Mouse (Mus musculus): ENCODE data around the gene Snd1. TPM values are rescaled to one million over a fixed set of nuclear protein-coding genes. Genes with fewer than 3 reads are reported as not detected.
"Not testable (repeated sequence)": the region's sequence is repeated elsewhere in the genome, so short reads cannot be mapped to it uniquely, and the experiment has no call there.

Gene Snd1
- polyA plus RNA-seq, 1 experiment from 2014 or later, result 110 TPM

DNA sequence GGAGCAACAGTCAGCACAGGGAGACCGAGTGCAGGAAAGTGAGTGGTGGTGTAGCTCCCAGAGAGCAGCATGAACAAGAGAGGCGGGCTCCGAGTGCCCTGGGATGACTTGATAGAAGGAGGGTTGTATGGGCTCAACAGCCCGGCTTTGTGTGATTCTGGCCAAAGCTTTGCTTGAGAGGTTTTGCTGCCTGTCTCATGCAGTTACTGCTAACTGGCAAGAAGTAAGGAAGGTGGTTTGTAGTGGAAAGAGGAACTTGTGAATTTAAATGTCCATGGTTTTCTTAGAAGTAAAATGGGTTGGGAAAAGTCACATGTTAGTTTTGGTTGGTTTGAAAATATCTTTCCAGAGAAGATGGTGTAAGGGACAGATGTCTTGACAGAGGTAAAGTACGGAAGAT is 15.7 kb downstream of the Snd1 start:
- no peak overlapping the region for H3K27ac ChIP-seq (replicated peaks)
- H3K27me3 ChIP-seq (ENCODE audit: low read depth, poor library complexity, severe bottlenecking), result no peaks in the 10 kb centered on the region
- no peak for DNase-seq (ENCODE audit: low spot score)
- no peaks in the 10 kb centered on the region for H3K4me1 ChIP-seq
- peaks cover 73% of the 10 kb centered on the region for H3K36me3 ChIP-seq
- H3K4me3 ChIP-seq, result no peak overlapping the region
- WGBS, result 91% methylated on average over 5 of the region's 5 CpGs
- no peaks in the 10 kb centered on the region; the same call in 1 of the 2 replicates for H3K9me3 ChIP-seq (replicated peaks)

DNA sequence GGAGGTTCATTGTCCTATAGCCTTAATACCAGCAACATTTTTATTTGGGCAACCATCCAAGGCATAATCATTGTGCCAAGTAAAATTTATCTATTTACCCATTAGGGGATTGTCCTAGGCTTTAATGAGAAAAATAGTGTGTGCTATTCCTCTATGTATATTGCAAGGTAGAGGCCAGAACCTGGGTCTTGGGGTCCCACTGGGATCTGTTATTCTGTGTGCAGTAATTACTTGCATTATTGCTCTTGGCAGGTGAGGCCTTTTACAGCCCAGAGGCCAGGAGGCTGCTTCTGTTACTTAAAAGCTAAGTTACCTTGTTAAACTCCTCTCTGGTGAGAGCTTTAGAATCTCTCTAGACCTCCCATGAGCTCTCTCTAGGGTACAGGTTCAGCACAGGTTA is 16.3 kb downstream of the Snd1 start:
- Histone ChIP-seq H3K9me3 (replicated peaks) (no peaks in the 10 kb centered on the region; the same call in 1 of the 2 replicates), H3K4me3 (no peak overlapping the region), H3K27me3 (ENCODE audit: low read depth, poor library complexity, severe bottlenecking) (no peaks in the 10 kb centered on the region), H3K36me3 (peaks cover 69% of the 10 kb centered on the region), H3K27ac (replicated peaks) (no peak overlapping the region), H3K4me1 (no peaks in the 10 kb centered on the region)
- no peak for DNase-seq (ENCODE audit: low spot score)

DNA sequence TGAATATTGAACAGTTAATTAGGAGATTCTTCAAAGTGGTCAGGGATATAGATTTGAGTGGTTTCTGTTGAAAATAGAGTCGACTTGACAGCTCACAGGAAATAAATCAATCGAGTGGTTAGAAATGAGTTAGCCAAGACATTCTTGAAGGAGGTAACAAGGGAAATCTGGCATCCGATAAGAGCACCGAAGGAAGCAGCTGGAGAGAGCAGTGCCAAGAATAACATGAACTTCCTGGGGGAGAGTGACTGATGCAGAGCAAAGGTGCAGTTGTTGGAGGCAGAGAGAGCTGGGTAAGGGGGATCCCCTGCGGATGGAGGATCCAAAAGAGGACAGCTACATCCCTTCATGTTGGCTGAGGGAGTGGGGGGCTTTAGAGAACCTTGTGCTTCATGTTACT is 22.9 kb downstream of the Snd1 start:
- Histone ChIP-seq H3K27ac (replicated peaks) (no peak overlapping the region), H3K4me1 (no peaks in the 10 kb centered on the region), H3K27me3 (ENCODE audit: low read depth, poor library complexity, severe bottlenecking) (no peaks in the 10 kb centered on the region), H3K36me3 (peaks cover 25% of the 10 kb centered on the region), H3K9me3 (replicated peaks) (no peaks in the 10 kb centered on the region), H3K4me3 (no peak overlapping the region)
- 88% methylated on average over 5 of the region's 5 CpGs for WGBS
- DNase-seq (ENCODE audit: low spot score), result no peak

GRCm38 (mm10) chr6:28502576-28502975 is 27.6 kb downstream of the Snd1 start:
- H3K36me3 ChIP-seq, result peaks cover 2% of the 10 kb centered on the region; the same call in 1 of the 2 replicates
- H3K9me3 ChIP-seq (replicated peaks), result no peaks in the 10 kb centered on the region
- H3K4me3 ChIP-seq, result no peak overlapping the region
- H3K27ac ChIP-seq (replicated peaks), result no peak overlapping the region
- 89% methylated on average over 7 of the region's 7 CpGs for WGBS
- H3K27me3 ChIP-seq (ENCODE audit: low read depth, poor library complexity, severe bottlenecking), result no peaks in the 10 kb centered on the region
- no peak for DNase-seq (ENCODE audit: low spot score)
- no peaks in the 10 kb centered on the region for H3K4me1 ChIP-seq

DNA sequence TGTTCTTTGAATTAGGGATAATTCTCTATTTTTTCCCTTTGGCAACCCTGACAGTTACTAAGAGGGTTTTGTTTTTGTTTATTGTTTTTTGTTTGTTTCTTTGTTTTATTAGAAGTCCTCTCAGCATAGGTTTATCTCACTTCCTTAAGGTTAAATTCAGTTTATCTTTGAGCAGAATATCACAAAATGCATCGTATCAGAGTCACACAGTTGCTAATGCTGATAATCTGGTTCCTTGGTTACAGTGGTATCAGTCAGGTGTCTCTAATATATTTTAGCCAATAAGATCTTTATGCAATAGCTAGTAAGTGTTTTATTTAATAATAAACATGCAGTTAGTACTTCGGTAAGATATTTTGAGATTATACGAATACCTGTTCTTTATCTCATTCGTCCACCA is 28.2 kb downstream of the Snd1 start:
- H3K27me3 ChIP-seq (ENCODE audit: low read depth, poor library complexity, severe bottlenecking), result no peaks in the 10 kb centered on the region
- no peak for DNase-seq (ENCODE audit: low spot score)
- H3K27ac ChIP-seq (replicated peaks), result no peak overlapping the region
- 93% methylated on average over 4 of the region's 4 CpGs for WGBS
- no peak overlapping the region for H3K4me3 ChIP-seq
- H3K36me3 ChIP-seq, result peaks cover 2% of the 10 kb centered on the region; the same call in 1 of the 2 replicates
- H3K9me3 ChIP-seq (replicated peaks), result no peaks in the 10 kb centered on the region
- H3K4me1 ChIP-seq, result no peaks in the 10 kb centered on the region

GRCm38 (mm10) chr6:28504611-28505010 is 29.7 kb downstream of the Snd1 start:
- WGBS, result 90% methylated on average over 7 of the region's 7 CpGs
- DNase-seq (ENCODE audit: low spot score), result no peak

DNA sequence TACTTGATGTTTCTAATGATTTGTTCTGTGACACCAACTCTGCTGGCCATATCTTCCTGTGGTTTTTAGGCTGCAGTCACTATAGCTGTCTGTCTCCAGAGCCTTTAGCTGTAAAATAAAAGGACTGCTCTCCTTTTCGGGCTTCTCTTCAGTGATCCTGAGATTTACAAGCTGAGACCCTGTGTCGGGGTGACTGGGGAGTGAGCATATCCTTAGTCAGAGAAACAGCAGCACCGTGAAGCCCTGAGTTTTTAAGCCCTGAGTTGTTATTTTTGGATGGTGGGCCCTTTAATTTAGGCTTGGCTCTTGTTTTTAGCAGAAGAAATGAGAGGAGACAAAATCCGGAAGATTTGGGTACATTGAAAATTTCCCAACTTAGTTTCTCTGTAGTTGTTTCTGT is 32.8 kb downstream of the Snd1 start:
- Histone ChIP-seq H3K4me1 (no peaks in the 10 kb centered on the region), H3K27ac (replicated peaks) (no peak overlapping the region), H3K9me3 (replicated peaks) (no peaks in the 10 kb centered on the region), H3K36me3 (peaks cover 6% of the 10 kb centered on the region), H3K4me3 (no peak overlapping the region), H3K27me3 (ENCODE audit: low read depth, poor library complexity, severe bottlenecking) (no peaks in the 10 kb centered on the region)
- WGBS, result 90% methylated on average over 4 of the region's 4 CpGs
- no peak for DNase-seq (ENCODE audit: low spot score)

More at GRCm38 (mm10) chr6:28504611-28505010, 29.7 kb downstream of the Snd1 start:
- H3K27ac ChIP-seq (replicated peaks), result no peak overlapping the region
- no peaks in the 10 kb centered on the region for H3K4me1 ChIP-seq
- peaks cover 2% of the 10 kb centered on the region; the same call in 1 of the 2 replicates for H3K36me3 ChIP-seq
- H3K4me3 ChIP-seq, result no peak overlapping the region
- H3K27me3 ChIP-seq (ENCODE audit: low read depth, poor library complexity, severe bottlenecking), result no peaks in the 10 kb centered on the region
- H3K9me3 ChIP-seq (replicated peaks), result no peaks in the 10 kb centered on the region

DNA sequence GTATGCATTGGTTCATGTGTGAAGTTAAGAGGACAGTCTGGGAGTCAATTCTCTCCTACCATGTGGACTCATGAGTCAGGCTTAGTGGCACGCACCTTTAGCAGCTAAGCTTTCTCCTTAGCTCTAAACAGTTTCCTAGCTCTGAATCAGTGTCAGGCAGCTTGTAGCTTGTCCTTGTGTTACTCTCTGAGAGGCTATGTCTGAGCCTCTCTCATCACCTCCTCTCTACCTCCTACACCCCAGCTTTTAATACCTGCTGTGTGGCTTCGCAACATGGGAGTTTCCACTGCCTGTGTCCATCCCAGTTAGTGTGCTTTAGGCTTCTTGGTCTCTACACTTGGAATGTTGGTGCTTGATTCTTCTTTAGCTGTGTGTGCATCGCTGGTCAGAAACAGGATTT is 39.3 kb downstream of the Snd1 start:
- Histone ChIP-seq H3K27ac (replicated peaks) (no peak overlapping the region), H3K27me3 (ENCODE audit: low read depth, poor library complexity, severe bottlenecking) (no peaks in the 10 kb centered on the region), H3K4me1 (peaks cover 32% of the 10 kb centered on the region), H3K36me3 (peaks cover 43% of the 10 kb centered on the region), H3K4me3 (no peak overlapping the region), H3K9me3 (replicated peaks) (no peaks in the 10 kb centered on the region)
- 92% methylated on average over 3 of the region's 3 CpGs for WGBS
- no peak for DNase-seq (ENCODE audit: low spot score)

DNA sequence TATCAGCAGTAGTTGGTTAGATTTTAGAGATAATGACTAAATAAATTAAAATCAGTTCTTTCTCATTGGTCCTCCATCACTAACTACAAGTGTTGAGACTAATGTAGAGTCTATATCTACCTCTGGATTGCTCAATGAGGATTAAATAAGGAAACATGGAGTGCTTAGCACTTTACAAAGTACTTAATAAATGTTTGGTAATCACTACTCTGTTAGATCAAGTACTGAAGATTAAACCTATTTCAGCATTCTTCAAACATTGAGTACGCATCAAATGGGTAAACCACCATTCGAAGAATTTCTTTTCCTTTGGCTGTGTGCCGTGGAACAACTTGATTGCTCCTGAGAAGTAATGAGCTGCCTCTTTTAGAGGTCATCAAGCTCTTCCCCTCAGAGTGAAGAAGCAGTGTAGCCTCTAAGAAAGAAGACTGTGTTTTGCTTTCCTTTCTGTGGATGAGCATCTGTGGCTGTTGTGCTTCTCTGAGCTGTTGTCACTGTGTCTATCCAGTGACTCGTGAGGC is 40.0 kb downstream of the Snd1 start:
- WGBS, result 93% methylated on average over 4 of the region's 4 CpGs

DNA sequence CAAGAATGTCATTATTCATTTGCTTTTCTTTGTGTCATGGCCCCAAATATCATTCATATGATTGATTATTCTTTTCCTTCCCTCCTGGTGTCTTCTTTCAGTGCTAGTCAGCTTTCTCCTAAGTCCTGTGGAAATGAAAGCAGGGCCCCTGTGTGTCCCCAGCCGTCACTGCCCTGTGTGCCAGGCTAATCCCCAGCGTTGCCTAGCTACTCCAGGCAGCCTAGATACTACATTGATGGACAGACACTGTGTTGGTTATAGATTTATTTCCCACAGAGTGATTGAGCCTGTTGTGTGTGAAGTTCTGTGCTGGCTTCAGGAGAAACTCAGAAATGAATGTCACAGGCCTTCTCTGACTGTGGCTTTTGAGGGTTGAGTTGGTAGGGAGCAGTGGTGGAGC is 41.7 kb downstream of the Snd1 start:
- H3K36me3 ChIP-seq, result peaks cover 64% of the 10 kb centered on the region
- H3K27ac ChIP-seq (replicated peaks), result peak overlapping the region; percentile 58; the same call in 1 of the 2 replicates
- no peak overlapping the region for H3K4me3 ChIP-seq
- H3K27me3 ChIP-seq (ENCODE audit: low read depth, poor library complexity, severe bottlenecking), result no peaks in the 10 kb centered on the region
- H3K4me1 ChIP-seq, result peaks cover 32% of the 10 kb centered on the region
- H3K9me3 ChIP-seq (replicated peaks), result no peaks in the 10 kb centered on the region
- peak; percentile 49 for DNase-seq (ENCODE audit: low spot score)
- WGBS, result 40% methylated on average over 2 of the region's 2 CpGs

More for the DNA sequence above, 40.0 kb downstream of the Snd1 start:
- H3K27me3 ChIP-seq (ENCODE audit: low read depth, poor library complexity, severe bottlenecking), result no peaks in the 10 kb centered on the region
- no peak overlapping the region for H3K27ac ChIP-seq (replicated peaks)
- H3K9me3 ChIP-seq (replicated peaks), result no peaks in the 10 kb centered on the region
- H3K36me3 ChIP-seq, result peaks cover 50% of the 10 kb centered on the region
- H3K4me3 ChIP-seq, result no peak overlapping the region
- H3K4me1 ChIP-seq, result peaks cover 32% of the 10 kb centered on the region
- no peak for DNase-seq (ENCODE audit: low spot score)

GRCm38 (mm10) chr6:28517050-28517449 is 42.1 kb downstream of the Snd1 start:
- Histone ChIP-seq H3K4me3 (no peak overlapping the region), H3K9me3 (replicated peaks) (no peaks in the 10 kb centered on the region), H3K27ac (replicated peaks) (peak overlapping the region; percentile 58; the same call in 1 of the 2 replicates), H3K4me1 (peaks cover 32% of the 10 kb centered on the region), H3K36me3 (peaks cover 68% of the 10 kb centered on the region), H3K27me3 (ENCODE audit: low read depth, poor library complexity, severe bottlenecking) (no peaks in the 10 kb centered on the region)
- WGBS, result 86% methylated on average over 1 of the region's 1 CpGs
- DNase-seq (ENCODE audit: low spot score), result no peak

DNA sequence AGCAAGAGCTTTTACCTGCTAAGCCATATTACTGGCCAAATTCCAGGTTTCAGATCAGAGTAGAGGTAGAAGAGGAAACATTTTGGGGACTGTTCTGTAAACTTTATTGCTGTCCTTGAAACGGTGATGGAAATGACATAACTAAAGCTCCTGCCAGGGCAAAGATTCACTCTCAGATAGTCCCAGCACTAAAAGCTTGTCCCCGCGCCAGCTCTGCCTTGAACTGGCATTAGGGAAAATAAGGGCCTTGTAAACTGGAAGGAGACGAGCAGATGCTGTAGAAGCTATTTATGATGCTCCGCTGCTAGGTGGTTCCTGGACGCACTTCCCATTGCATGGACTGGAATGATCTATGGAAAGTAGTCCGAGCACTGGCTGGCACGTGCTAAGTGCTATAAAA is 44.5 kb downstream of the Snd1 start:
- Histone ChIP-seq H3K9me3 (replicated peaks) (no peaks in the 10 kb centered on the region), H3K27ac (replicated peaks) (no peak overlapping the region), H3K4me1 (peaks cover 32% of the 10 kb centered on the region), H3K36me3 (peaks cover 70% of the 10 kb centered on the region), H3K4me3 (no peak overlapping the region), H3K27me3 (ENCODE audit: low read depth, poor library complexity, severe bottlenecking) (no peaks in the 10 kb centered on the region)
- DNase-seq (ENCODE audit: low spot score), result no peak
- WGBS, result 96% methylated on average over 8 of the region's 8 CpGs

- Histone ChIP-seq H3K36me3 (peaks cover 66% of the 10 kb centered on the region), H3K4me1 (peaks cover 31% of the 10 kb centered on the region)
- not testable (repeated sequence) for H3K4me3 ChIP-seq; H3K9me3 ChIP-seq (replicated peaks); H3K27me3 ChIP-seq (ENCODE audit: low read depth, poor library complexity, severe bottlenecking); H3K27ac ChIP-seq (replicated peaks); DNase-seq (ENCODE audit: low spot score)
- 88% methylated on average over 5 of the region's 5 CpGs for WGBS
Observed at GRCm38 (mm10) chr6:28520787-28521186, 45.8 kb downstream of the Snd1 start.

DNA sequence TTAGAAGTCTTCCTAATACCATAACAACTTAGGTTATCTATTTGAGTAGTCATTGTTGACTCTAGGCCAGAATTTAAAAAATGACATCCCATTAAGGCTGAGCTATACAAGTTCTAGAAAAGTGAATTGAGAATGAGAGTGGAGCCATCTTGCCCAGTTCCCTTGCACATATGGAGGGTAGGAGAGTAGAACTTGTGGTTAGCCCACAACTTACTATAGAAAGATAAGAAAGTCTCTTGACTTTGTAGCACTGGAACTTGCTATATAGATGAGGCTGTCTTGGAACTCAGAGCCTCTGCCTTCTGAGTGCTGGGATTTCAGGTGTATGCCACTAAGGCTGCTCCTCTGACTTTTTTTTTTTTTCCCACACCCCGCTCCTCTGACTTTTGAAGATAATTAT is 46.5 kb downstream of the Snd1 start:
- no peak for DNase-seq (ENCODE audit: low spot score)
- 84% methylated on average over 1 of the region's 1 CpGs for WGBS
- peaks cover 25% of the 10 kb centered on the region for H3K4me1 ChIP-seq
- no peaks in the 10 kb centered on the region for H3K27me3 ChIP-seq (ENCODE audit: low read depth, poor library complexity, severe bottlenecking)
- no peak overlapping the region for H3K4me3 ChIP-seq
- H3K36me3 ChIP-seq, result peaks cover 70% of the 10 kb centered on the region
- H3K27ac ChIP-seq (replicated peaks), result no peak overlapping the region
- no peaks in the 10 kb centered on the region for H3K9me3 ChIP-seq (replicated peaks)

Data from midbrain, embryonic 10.5 days (tissue).